Mouse (Mus musculus): ENCODE results near the gene Srrm4.

- TF ChIP-seq TAL1 (IDR thresholded peaks at IDR 0.05; ENCODE audit: low read length) (no peak), GATA1 (IDR thresholded peaks at IDR 0.05; ENCODE audit: low read length) (no peak)
Observed at GRCm38 (mm10) chr5:116545746-116546145, 45.9 kb downstream of the Srrm4 start.
